Mouse (Mus musculus) thymus, postnatal 0 days (tissue): Measurements from ENCODE around the gene Txlnb. TPM values are rescaled to one million over a fixed set of nuclear protein-coding genes. Genes with fewer than 3 reads are reported as not detected.
A peak's percentile ranks its signal among the peaks of the same experiment; 100 is the strongest.
"Not testable (repeated sequence)": the region's sequence is repeated elsewhere in the genome, so short reads cannot be mapped to it uniquely, and the experiment has no call there.

Experiments used
- DNase-seq: peaks from one replicate; pipeline ENCODE4 v3.0.0-alpha.2; 2015; ENCODE audit warnings: low spot score
- polyA plus RNA-seq: library from polyadenylated mRNA; unstranded; fragments of >200 nt; fragmentation: Nextera tagmentation; extraction: Ambion mirVana; gene quantifications from 2 replicates; pipeline ENCODE4 v1.2.1, GENCODE M21; 2015

Gene Txlnb
- polyA plus RNA-seq, 1 experiment from 2014 or later = 0.21 TPM

- DNase-seq = no peak
Measured at GRCm38 (mm10) chr10:17815052-17815451, 19.0 kb downstream of the Txlnb start.

GRCm38 (mm10) chr10:17820422-17820821 is 24.4 kb downstream of the Txlnb start:
- not testable (repeated sequence) for DNase-seq

GRCm38 (mm10) chr10:17827391-17827790 is 31.4 kb downstream of the Txlnb start:
- no peak for DNase-seq

- no peak for DNase-seq
Measured at GRCm38 (mm10) chr10:17829205-17829604, 33.2 kb downstream of the Txlnb start.

GRCm38 (mm10) chr10:17831041-17831440 is 35.0 kb downstream of the Txlnb start:
- DNase-seq = no peak

GRCm38 (mm10) chr10:17835031-17835430 is 39.0 kb downstream of the Txlnb start:
- DNase-seq = no peak

- no peak for DNase-seq
Measured at GRCm38 (mm10) chr10:17836275-17836674, 40.2 kb downstream of the Txlnb start.

GRCm38 (mm10) chr10:17842030-17842429 is 46.0 kb downstream of the Txlnb start:
- DNase-seq = no peak

- DNase-seq = no peak
Measured at GRCm38 (mm10) chr10:17844781-17845537, 48.9 kb downstream of the Txlnb start.

GRCm38 (mm10) chr10:17857647-17858261 is 61.7 kb downstream of the Txlnb start:
- no peak for DNase-seq

GRCm38 (mm10) chr10:17860701-17861480 is 64.9 kb downstream of the Txlnb start:
- DNase-seq = no peak

- peak; percentile 73 for DNase-seq
Measured at GRCm38 (mm10) chr10:17869822-17870662, 74.0 kb downstream of the Txlnb start.

- DNase-seq = no peak
Measured at GRCm38 (mm10) chr10:17878002-17878919, 82.2 kb downstream of the Txlnb start.

GRCm38 (mm10) chr10:17880038-17880437 is 84.0 kb downstream of the Txlnb start:
- DNase-seq = no peak

GRCm38 (mm10) chr10:17880724-17881123 is 84.7 kb downstream of the Txlnb start:
- DNase-seq = no peak

Other genes starting within 250 kb of the Txlnb start
- gene Cited2, start 73.0 kb upstream of the Txlnb start, polyA plus RNA-seq = 17.7 and 19.9 TPM in 2 replicates
- 5.5 and 6.7 TPM in 2 replicates for gene Heca, start 151.8 kb downstream of the Txlnb start, polyA plus RNA-seq
- 322 and 349 TPM in 2 replicates for gene Abracl, start 227.1 kb downstream of the Txlnb start, polyA plus RNA-seq